Mouse (Mus musculus): ENCODE data around the gene 4932411N23Rik. TPM values are rescaled to one million over a fixed set of nuclear protein-coding genes. Genes with fewer than 3 reads are reported as not detected.
"Not testable (repeated sequence)": the region's sequence is repeated elsewhere in the genome, so short reads cannot be mapped to it uniquely, and the experiment has no call there.

4932411N23Rik gene
- not detected in 2 replicates for polyA plus RNA-seq (2016; fragmentation: Nextera tagmentation; extraction: Ambion mirVana)

DNA sequence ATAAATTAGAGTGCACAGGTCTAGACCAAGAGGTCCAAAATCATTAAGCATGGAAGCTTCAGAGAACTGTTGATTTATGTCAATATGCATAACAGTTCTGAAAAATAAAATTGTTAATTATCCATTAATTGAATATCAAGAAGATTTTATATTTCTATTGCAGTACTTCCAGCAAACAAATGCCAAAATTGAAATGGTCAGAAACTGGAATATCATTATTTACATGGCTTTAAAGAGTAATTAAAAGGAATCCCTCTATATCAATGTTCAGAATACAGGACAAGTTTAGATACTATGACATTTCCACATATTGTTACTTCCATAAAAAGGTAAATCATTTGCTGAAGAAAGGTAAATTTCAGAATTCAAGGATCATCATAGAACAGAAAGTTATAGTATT, at the start of gene 4932411N23Rik:
Gene 4932411N23Rik, minus strand, starts transcription at position 101 of the 400 bp plus-strand sequence.
- H3K4me1 ChIP-seq (replicated peaks), result no peaks in the 10 kb centered on the region
- no peak for ATAC-seq (ENCODE audit: insufficient number of reproducible peaks, low FRiP score)
- H3K4me3 ChIP-seq, result no peak within 1 kb of the TSS
- H3K27ac ChIP-seq (ENCODE audit: poor library complexity, severe bottlenecking), result no peak within 1 kb of the TSS
- H3K4me2 ChIP-seq, result no peak within 1 kb of the TSS
- H3K27me3 ChIP-seq (replicated peaks), result no peaks in the 10 kb centered on the region
- no peak within 1 kb of the TSS for H3K9ac ChIP-seq
- no peaks in the 10 kb centered on the region for H3K9me3 ChIP-seq (replicated peaks)
- H3K36me3 ChIP-seq, result no peaks in the 10 kb centered on the region

DNA sequence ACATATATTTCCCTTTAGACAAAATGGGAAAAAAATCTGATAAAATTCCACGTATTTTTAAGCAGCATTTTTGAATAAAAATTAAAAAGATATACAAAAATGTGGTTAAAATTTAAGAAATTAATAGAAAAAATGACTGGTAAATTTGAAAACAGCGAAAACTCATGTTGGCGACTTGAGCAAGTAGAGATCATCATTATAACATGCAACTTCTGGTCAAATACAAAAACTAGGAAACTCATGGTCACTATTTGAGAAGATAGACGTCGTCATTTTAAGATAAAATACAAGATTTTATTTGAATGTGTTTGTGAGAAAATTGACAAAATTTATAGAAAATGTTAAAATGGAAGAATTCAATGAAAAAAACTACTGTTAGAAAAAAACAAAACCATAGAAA, 35.8 kb downstream of the 4932411N23Rik start:
- WGBS, result 76% methylated on average over 5 of the region's 5 CpGs
- Histone ChIP-seq H3K4me1 (replicated peaks) (no peaks in the 10 kb centered on the region), H3K9me3 (replicated peaks) (no peaks in the 10 kb centered on the region), H3K27ac (ENCODE audit: poor library complexity, severe bottlenecking) (no peak overlapping the region), H3K27me3 (replicated peaks) (no peaks in the 10 kb centered on the region), H3K4me2 (no peak overlapping the region), H3K4me3 (no peak overlapping the region), H3K9ac (no peak overlapping the region), H3K36me3 (no peaks in the 10 kb centered on the region)
- no peak for ATAC-seq (ENCODE audit: insufficient number of reproducible peaks, low FRiP score)

DNA sequence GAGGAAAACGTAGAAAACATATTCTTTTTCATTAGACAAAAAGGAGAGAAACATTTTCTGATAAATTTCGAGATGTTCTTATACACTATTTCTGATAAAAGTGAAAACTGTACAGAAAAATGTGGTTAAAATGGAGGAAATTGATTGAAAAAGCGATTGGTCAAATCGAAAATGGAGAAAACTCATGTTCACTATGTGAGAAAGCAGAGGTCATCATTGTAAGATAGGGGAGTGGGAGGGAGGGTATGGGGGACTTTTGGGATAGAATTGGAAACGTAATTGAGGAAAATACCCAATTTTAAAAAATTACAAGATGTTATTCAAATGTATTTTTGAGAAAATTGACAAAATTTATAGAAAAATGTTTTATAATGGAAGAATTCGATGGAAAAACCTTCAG, 38.0 kb downstream of the 4932411N23Rik start:
- H3K36me3 ChIP-seq; ATAC-seq (ENCODE audit: insufficient number of reproducible peaks, low FRiP score); H3K9me3 ChIP-seq (replicated peaks); H3K4me1 ChIP-seq (replicated peaks); H3K27me3 ChIP-seq (replicated peaks); H3K4me3 ChIP-seq; H3K9ac ChIP-seq; H3K4me2 ChIP-seq; H3K27ac ChIP-seq (ENCODE audit: poor library complexity, severe bottlenecking): not testable (repeated sequence)
- 75% methylated on average over 5 of the region's 6 CpGs for WGBS

DNA sequence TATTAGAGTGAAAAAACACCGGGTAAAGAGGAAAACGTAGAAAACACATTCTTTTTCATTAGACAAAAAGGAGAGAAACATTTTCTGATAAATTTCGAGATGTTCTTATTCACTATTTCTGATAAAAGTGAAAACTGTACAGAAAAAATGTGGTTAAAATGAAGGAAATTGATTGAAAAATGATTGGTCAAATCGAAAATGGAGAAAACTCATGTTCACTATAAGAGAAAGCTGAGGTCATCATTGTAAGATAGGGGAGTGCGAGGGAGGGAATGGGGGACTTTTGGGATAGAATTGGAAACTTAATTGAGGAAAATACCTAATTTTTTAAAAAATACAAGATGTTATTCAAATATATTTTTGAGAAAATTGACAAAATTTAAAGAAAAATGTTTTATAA, 40.8 kb downstream of the 4932411N23Rik start:
- not testable (repeated sequence) for H3K9me3 ChIP-seq (replicated peaks); H3K27me3 ChIP-seq (replicated peaks); H3K9ac ChIP-seq; H3K27ac ChIP-seq (ENCODE audit: poor library complexity, severe bottlenecking); ATAC-seq (ENCODE audit: insufficient number of reproducible peaks, low FRiP score); H3K4me2 ChIP-seq; H3K4me1 ChIP-seq (replicated peaks); H3K36me3 ChIP-seq; H3K4me3 ChIP-seq
- 71% methylated on average over 5 of the region's 5 CpGs for WGBS

DNA sequence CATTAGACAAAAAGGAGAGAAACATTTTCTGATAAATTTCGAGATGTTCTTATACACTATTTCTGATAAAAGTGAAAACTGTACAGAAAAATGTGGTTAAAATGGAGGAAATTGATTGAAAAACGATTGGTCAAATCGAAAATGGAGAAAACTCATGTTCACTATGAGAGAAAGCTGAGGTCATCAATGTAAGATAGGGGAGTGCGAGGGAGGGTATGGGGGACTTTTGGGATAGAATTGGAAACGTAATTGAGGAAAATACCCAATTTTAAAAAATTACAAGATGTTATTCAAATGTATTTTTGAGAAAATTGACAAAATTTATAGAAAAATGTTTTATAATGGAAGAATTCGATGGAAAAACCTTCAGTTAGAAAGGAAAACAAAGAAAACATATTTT, 42.2 kb downstream of the 4932411N23Rik start:
- H3K27ac ChIP-seq (ENCODE audit: poor library complexity, severe bottlenecking); H3K36me3 ChIP-seq; ATAC-seq (ENCODE audit: insufficient number of reproducible peaks, low FRiP score); H3K4me1 ChIP-seq (replicated peaks); H3K9me3 ChIP-seq (replicated peaks); H3K9ac ChIP-seq; H3K4me3 ChIP-seq; H3K4me2 ChIP-seq; H3K27me3 ChIP-seq (replicated peaks): not testable (repeated sequence)
- 60% methylated on average over 5 of the region's 6 CpGs for WGBS

Other genes starting within 250 kb of the 4932411N23Rik start
- not detected in 2 replicates for gene Gm382, start 224.1 kb upstream of the 4932411N23Rik start, polyA plus RNA-seq (2016; fragmentation: Nextera tagmentation; extraction: Ambion mirVana)